Mouse (Mus musculus) thymus, postnatal 36 days (tissue): Measurements from ENCODE around the gene Pramel4.
"Not testable (repeated sequence)": the region's sequence is repeated elsewhere in the genome, so short reads cannot be mapped to it uniquely, and the experiment has no call there.

ENCODE experiments used
- DNase-seq, 2 experiments: peaks; one replicate each; pipeline ENCODE4 v3.0.0; 2022; ENCODE audit warnings: mixed read lengths in 2 of 2

Pramel4 gene

DNA sequence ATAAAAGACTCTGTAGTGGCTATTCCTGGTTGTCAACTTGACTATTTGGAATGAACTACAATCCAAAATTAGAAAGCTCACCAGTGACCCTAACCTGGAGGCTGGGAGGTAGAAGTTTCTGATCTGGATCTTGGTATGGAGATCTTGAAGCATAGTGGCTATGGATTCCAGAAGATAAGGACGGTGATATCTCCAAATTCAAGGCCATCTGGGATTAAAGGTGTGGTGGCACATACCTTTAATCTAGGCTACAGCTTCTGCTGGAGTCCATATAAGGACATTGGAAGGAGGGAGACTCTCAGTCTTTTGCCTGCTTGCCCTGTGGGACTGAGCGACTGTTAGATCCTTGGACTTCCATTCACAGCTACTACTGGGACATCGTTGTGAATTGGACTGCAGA, at the start of gene Pramel4:
Pramel4 (plus strand) TSS at position 301 of the 400 bp plus-strand sequence.
- not testable (repeated sequence) for DNase-seq

GRCm38 (mm10) chr4:144106174-144106573, 47.2 kb downstream of the Pramel4 start, which contains the start of gene Gm13102:
Gene Gm13102, plus strand, starts transcription at chr4:144106474.
- not testable (repeated sequence) for DNase-seq
